Mouse (Mus musculus) left cerebral cortex, postnatal 14 days (tissue): Measurements from ENCODE around the gene Lama1. TPM values are rescaled to one million over a fixed set of nuclear protein-coding genes. Genes with fewer than 3 reads are reported as not detected.

Experiments used
- total RNA-seq, 2 experiments: library from RNA; stranded (reverse); gene quantifications; 2 replicates each; pipeline ENCODE4 v1.2.3; 2021

Gene Lama1
- total RNA-seq, 2 experiments from 2014 or later: 4.8 to 6.5 TPM

Other genes with a start within 250 kb of the Lama1 start
- not detected for gene Lrrc30, start 64.5 kb upstream of the Lama1 start, total RNA-seq